Mouse (Mus musculus) kidney, postnatal 25 days (tissue): ENCODE measurements at regions not wholly inside any gene's neighbourhood (a gene's known extent, or its start where the extent isn't known, plus 50 kb on each side); places are given as distances from the start of the nearest gene placed in this dataset.
"Not testable (repeated sequence)": the region's sequence is repeated elsewhere in the genome, so short reads cannot be mapped to it uniquely, and the experiment has no call there.

Source experiments
- DNase-seq, 2 experiments: peaks; one replicate each; pipeline ENCODE4 v3.0.0; 2021; ENCODE audit warnings: mixed read lengths in 2 of 2

DNA sequence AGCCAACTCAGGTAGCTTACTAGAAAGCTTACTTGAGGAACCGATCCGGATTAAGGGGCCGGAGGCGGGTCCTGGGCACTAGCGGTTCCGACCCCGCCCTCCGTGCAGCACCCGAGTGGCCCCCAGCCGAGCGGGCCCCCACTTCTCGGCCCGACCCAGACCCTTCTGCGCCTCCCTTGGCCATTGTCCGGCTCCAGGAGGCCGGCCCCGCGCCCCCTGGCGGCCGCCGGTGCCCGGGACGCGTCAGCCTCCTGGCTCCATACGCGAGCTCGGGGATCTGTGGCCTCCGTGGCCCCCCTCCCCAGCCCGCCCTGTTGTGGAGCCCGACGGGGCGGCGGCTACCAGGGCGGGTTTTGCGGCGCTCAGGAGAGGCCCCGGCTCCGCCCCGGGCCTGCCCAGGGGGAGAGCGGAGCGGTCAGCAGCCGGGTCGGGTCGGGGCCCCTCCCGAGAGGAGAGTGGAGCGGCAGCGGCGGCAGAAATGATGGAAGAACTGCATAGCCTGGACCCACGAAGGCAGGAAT is 94.3 kb upstream of the Zfp986 start:
- peak; percentile 4 to 40 for DNase-seq

- not testable (repeated sequence) for DNase-seq
Measured at GRCm38 (mm10) chr4:145774884-145775283, 93.7 kb upstream of the Zfp986 start.

DNA sequence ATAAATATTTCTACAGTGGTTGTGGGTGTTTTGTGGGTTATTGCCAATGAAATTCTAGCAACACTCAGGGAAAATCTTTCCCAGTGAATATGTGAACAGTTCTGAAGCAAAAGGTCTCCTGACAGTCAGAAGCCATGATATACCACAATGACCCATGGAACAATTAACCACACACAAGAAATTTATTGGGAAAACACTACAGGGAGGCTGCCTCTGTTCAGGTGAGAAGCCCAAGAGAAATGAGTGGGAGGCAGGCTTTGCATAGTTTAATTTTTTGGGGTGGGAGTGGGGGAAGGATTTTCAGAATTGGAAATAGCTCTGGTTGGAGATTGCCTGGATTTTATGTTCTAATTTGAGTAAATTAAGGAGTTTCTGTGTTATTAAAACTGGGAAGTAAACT is 92.1 kb upstream of the Zfp986 start:
- DNase-seq: not testable (repeated sequence)

- not testable (repeated sequence) for DNase-seq
Measured at GRCm38 (mm10) chr4:145781281-145781896, 87.2 kb upstream of the Zfp986 start.

DNA sequence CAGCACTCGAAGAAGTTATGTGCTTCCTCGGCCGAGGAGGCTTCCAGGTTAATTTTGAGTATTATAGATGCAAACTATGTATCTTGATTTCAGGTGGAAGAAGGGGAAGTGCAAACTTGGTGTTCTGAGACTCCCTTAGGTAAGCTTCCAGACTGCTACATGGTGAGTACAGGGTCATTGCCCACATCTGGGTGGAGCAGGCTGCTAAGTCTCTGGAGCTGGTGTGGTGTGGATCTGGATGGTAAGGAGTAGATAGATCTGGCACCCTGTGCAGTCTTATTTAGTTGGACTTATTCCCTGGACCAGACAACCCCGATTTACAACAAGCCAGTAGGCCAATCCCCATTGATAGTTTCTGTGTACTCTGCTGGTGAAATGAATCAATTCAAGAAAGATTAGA is 53.9 kb upstream of the Zfp986 start:
- DNase-seq: not testable (repeated sequence)
